Mouse (Mus musculus) limb, embryonic 13.5 days (tissue): Measurements from ENCODE around the gene Sowahb. TPM values are rescaled to one million over a fixed set of nuclear protein-coding genes. Genes with fewer than 3 reads are reported as not detected.
A peak's percentile ranks its signal among the peaks of the same experiment; 100 is the strongest.
"Not testable (repeated sequence)": the region's sequence is repeated elsewhere in the genome, so short reads cannot be mapped to it uniquely, and the experiment has no call there.

Experiments used
- ATAC-seq: fragments of 200-750 bp; cut with Nextera tagmentation; 2 replicates; pipeline ENCODE4 v1.8.0; 2017; ENCODE audit warnings: low read depth, moderate number of reproducible peaks, moderate TSS enrichment; ENCODE audit not compliant: low FRiP score
- H3K27ac ChIP-seq: fragments of 300-500 bp; sonication (generic); 2 replicates; pipeline ENCODE4 v1.5.1; 2015; ENCODE audit warnings: inconsistent platforms, mild to moderate bottlenecking, moderate library complexity
- H3K27me3 ChIP-seq: fragments of 300-500 bp; sonication (generic); 2 replicates; pipeline ENCODE4 v1.6.1; 2015; ENCODE audit warnings: mild to moderate bottlenecking, inconsistent platforms
- H3K36me3 ChIP-seq: fragments of 300-500 bp; sonication (generic); 2 replicates; pipeline ENCODE4 v1.6.1; 2015; ENCODE audit warnings: inconsistent platforms, mild to moderate bottlenecking, moderate library complexity
- H3K4me1 ChIP-seq: fragments of 300-500 bp; sonication (generic); 2 replicates; pipeline ENCODE4 v1.6.1; 2015; ENCODE audit warnings: inconsistent platforms
- H3K4me2 ChIP-seq: fragments of 300-500 bp; sonication (generic); replicated peaks from 2 replicates; pipeline ENCODE4 v1.6.1; 2015; ENCODE audit warnings: inconsistent platforms, mild to moderate bottlenecking, moderate library complexity
- H3K4me3 ChIP-seq: fragments of 300-500 bp; sonication (generic); 2 replicates; pipeline ENCODE4 v1.5.1; 2015; ENCODE audit warnings: moderate library complexity, mild to moderate bottlenecking, inconsistent platforms
- H3K9ac ChIP-seq: fragments of 300-500 bp; sonication (generic); 2 replicates; pipeline ENCODE4 v1.6.1; 2015; ENCODE audit warnings: mild to moderate bottlenecking, inconsistent platforms
- H3K9me3 ChIP-seq: fragments of 300-500 bp; sonication (generic); 2 replicates; pipeline ENCODE4 v1.6.1; 2016; ENCODE audit warnings: inconsistent platforms
- WGBS: fragments of 180-500 bp; shearing (Covaris S2); methylation state at CpG from one replicate; pipeline ENCODE4 v1.1.7; 2015; 5-methylcytosine and 5-hydroxymethylcytosine counted together
- polyA plus RNA-seq: library from polyadenylated mRNA; unstranded; fragments of >200 nt; fragmentation: Nextera tagmentation; extraction: Ambion mirVana; gene quantifications from 2 replicates; pipeline ENCODE4 v1.2.1, GENCODE M21; 2015

The Sowahb gene
- polyA plus RNA-seq, 1 experiment from 2014 or later: 0.43 TPM

- Histone ChIP-seq H3K27me3 (no peaks in the 10 kb centered on the region), H3K9ac (no peak overlapping the region), H3K9me3 (no peaks in the 10 kb centered on the region), H3K4me1 (peaks cover 28% of the 10 kb centered on the region), H3K36me3 (no peaks in the 10 kb centered on the region), H3K4me2 (no peak overlapping the region), H3K27ac (no peak overlapping the region), H3K4me3 (no peak overlapping the region)
- no peak for ATAC-seq
- WGBS: 66% methylated on average over 6 of the region's 6 CpGs
These were observed 24.7 kb downstream of the Sowahb start for GRCm38 (mm10) chr5:93020024-93020666.

GRCm38 (mm10) chr5:93019207-93019606 lies 25.6 kb downstream of the Sowahb start:
- not testable (repeated sequence) for H3K27me3 ChIP-seq, H3K9ac ChIP-seq, H3K4me3 ChIP-seq, H3K27ac ChIP-seq, ATAC-seq, H3K9me3 ChIP-seq, H3K36me3 ChIP-seq, H3K4me2 ChIP-seq
- WGBS: 94% methylated on average over 10 of the region's 10 CpGs
- peaks cover 19% of the 10 kb centered on the region for H3K4me1 ChIP-seq

GRCm38 (mm10) chr5:93017678-93018077 lies 27.1 kb downstream of the Sowahb start:
- 71% methylated on average over 3 of the region's 3 CpGs for WGBS
- no peak for ATAC-seq
- Histone ChIP-seq H3K36me3 (no peaks in the 10 kb centered on the region), H3K27ac (no peak overlapping the region), H3K4me3 (no peak overlapping the region), H3K9me3 (no peaks in the 10 kb centered on the region), H3K4me2 (no peak overlapping the region), H3K4me1 (peaks cover 11% of the 10 kb centered on the region), H3K9ac (no peak overlapping the region), H3K27me3 (no peaks in the 10 kb centered on the region)

GRCm38 (mm10) chr5:93008256-93008655 lies 36.6 kb downstream of the Sowahb start:
- Histone ChIP-seq H3K9ac (no peak overlapping the region), H3K4me2 (no peak overlapping the region), H3K4me1 (peaks cover 10% of the 10 kb centered on the region), H3K9me3 (no peaks in the 10 kb centered on the region), H3K27ac (no peak overlapping the region), H3K36me3 (no peaks in the 10 kb centered on the region), H3K27me3 (no peaks in the 10 kb centered on the region), H3K4me3 (no peak overlapping the region)
- ATAC-seq: no peak
- 93% methylated on average over 9 of the region's 9 CpGs for WGBS

GRCm38 (mm10) chr5:93005815-93006341 lies 38.9 kb downstream of the Sowahb start:
- Histone ChIP-seq H3K27ac (peak overlapping the region; percentile 56), H3K9me3 (no peaks in the 10 kb centered on the region), H3K27me3 (no peaks in the 10 kb centered on the region), H3K4me3 (peak overlapping the region; percentile 23), H3K9ac (peak overlapping the region; percentile 35; the same call in 1 of the 2 replicates), H3K4me1 (peaks cover 16% of the 10 kb centered on the region), H3K36me3 (no peaks in the 10 kb centered on the region), H3K4me2 (peak overlapping the region; percentile 55)
- no peak for ATAC-seq
- 49% methylated on average over 14 of the region's 14 CpGs for WGBS

GRCm38 (mm10) chr5:93005229-93005814 lies 39.5 kb downstream of the Sowahb start:
- Histone ChIP-seq H3K4me3 (peak overlapping the region; percentile 23), H3K4me2 (peak overlapping the region; percentile 55), H3K9me3 (no peaks in the 10 kb centered on the region), H3K27ac (peak overlapping the region; percentile 56), H3K9ac (peak overlapping the region; percentile 35), H3K36me3 (no peaks in the 10 kb centered on the region), H3K27me3 (no peaks in the 10 kb centered on the region), H3K4me1 (peaks cover 22% of the 10 kb centered on the region)
- ATAC-seq: no peak; the same call in 1 of the 2 replicates
- WGBS: 5% methylated on average over 20 of the region's 20 CpGs

- Histone ChIP-seq H3K9ac (no peak overlapping the region), H3K27me3 (no peaks in the 10 kb centered on the region), H3K36me3 (no peaks in the 10 kb centered on the region), H3K27ac (no peak overlapping the region), H3K9me3 (no peaks in the 10 kb centered on the region), H3K4me3 (no peak overlapping the region), H3K4me1 (peaks cover 43% of the 10 kb centered on the region), H3K4me2 (no peak overlapping the region)
- WGBS: 92% methylated on average over 2 of the region's 2 CpGs
- ATAC-seq: no peak
These were observed 42.2 kb downstream of the Sowahb start for GRCm38 (mm10) chr5:93002615-93003014.

- H3K9ac ChIP-seq: no peak overlapping the region
- WGBS: 47% methylated on average over 17 of the region's 17 CpGs
- no peaks in the 10 kb centered on the region for H3K36me3 ChIP-seq
- H3K27ac ChIP-seq: peak overlapping the region; percentile 86
- no peak for ATAC-seq
- no peak overlapping the region for H3K4me3 ChIP-seq
- H3K27me3 ChIP-seq: no peaks in the 10 kb centered on the region
- peaks cover 58% of the 10 kb centered on the region for H3K4me1 ChIP-seq
- peak overlapping the region; percentile 19 for H3K4me2 ChIP-seq
- H3K9me3 ChIP-seq: no peaks in the 10 kb centered on the region
These were observed 43.8 kb downstream of the Sowahb start for GRCm38 (mm10) chr5:93000774-93001757.

GRCm38 (mm10) chr5:93000060-93000459 lies 44.8 kb downstream of the Sowahb start:
- no peak overlapping the region for H3K4me3 ChIP-seq
- peak overlapping the region; percentile 86; the same call in 1 of the 2 replicates for H3K27ac ChIP-seq
- H3K4me2 ChIP-seq: no peak overlapping the region
- WGBS: 69% methylated on average over 6 of the region's 6 CpGs
- no peak for ATAC-seq
- no peaks in the 10 kb centered on the region for H3K9me3 ChIP-seq
- no peaks in the 10 kb centered on the region for H3K27me3 ChIP-seq
- H3K9ac ChIP-seq: no peak overlapping the region
- no peaks in the 10 kb centered on the region for H3K36me3 ChIP-seq
- peaks cover 48% of the 10 kb centered on the region for H3K4me1 ChIP-seq

- peaks cover 48% of the 10 kb centered on the region for H3K4me1 ChIP-seq
- no peaks in the 10 kb centered on the region for H3K36me3 ChIP-seq
- no peak overlapping the region for H3K9ac ChIP-seq
- no peaks in the 10 kb centered on the region for H3K27me3 ChIP-seq
- H3K27ac ChIP-seq: peak overlapping the region; percentile 94
- peak overlapping the region; percentile 42; the same call in 1 of the 2 replicates for H3K4me2 ChIP-seq
- 13% methylated on average over 5 of the region's 5 CpGs for WGBS
- H3K4me3 ChIP-seq: no peak overlapping the region
- H3K9me3 ChIP-seq: no peaks in the 10 kb centered on the region
- ATAC-seq: 0 out of 2 replicates have a peak, but pooled peaks have one; percentile 3
These were observed 46.3 kb downstream of the Sowahb start for GRCm38 (mm10) chr5:92998494-92999016.

- no peak overlapping the region for H3K4me3 ChIP-seq
- 12% methylated on average over 5 of the region's 5 CpGs for WGBS
- H3K9ac ChIP-seq: no peak overlapping the region
These were observed 47.2 kb downstream of the Sowahb start for GRCm38 (mm10) chr5:92997428-92998120.

More at GRCm38 (mm10) chr5:92997428-92998120, 47.2 kb downstream of the Sowahb start:
- H3K4me1 ChIP-seq: peaks cover 48% of the 10 kb centered on the region
- H3K36me3 ChIP-seq: no peaks in the 10 kb centered on the region
- H3K27ac ChIP-seq: peak overlapping the region; percentile 94
- ATAC-seq: peak; percentile 87
- H3K9me3 ChIP-seq: no peaks in the 10 kb centered on the region
- peak overlapping the region; percentile 42 for H3K4me2 ChIP-seq
- no peaks in the 10 kb centered on the region for H3K27me3 ChIP-seq
